Mouse (Mus musculus): ENCODE measurements around the gene Tbx18. TPM values are rescaled to one million over a fixed set of nuclear protein-coding genes. Genes with fewer than 3 reads are reported as not detected.

Gene Tbx18
- polyA plus RNA-seq, 1 experiment from 2014 or later: 11.6 TPM

DNA sequence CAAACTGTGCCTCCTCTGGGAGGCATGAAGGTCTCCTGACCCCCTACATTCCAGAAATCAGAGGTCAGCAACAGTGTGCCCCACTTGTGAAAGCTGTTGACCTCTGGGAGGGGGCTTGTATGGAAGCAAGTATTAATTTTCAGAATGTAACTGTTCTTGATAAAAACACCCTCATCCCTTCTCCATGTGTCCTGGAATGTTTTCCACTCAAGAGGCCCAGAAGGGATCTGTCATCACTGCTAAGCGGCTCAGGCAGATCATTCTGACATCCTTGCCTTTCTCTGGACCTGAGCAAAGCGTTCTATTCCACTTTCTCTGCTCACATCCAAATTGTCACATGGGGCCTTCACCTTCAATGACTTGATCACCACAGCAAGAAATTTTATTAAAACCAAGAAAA, 28.8 kb downstream of the Tbx18 start:
- Histone ChIP-seq H3K4me1 (no peaks in the 10 kb centered on the region), H3K4me2 (no peak overlapping the region), H3K9me3 (no peaks in the 10 kb centered on the region), H3K27ac (no peak overlapping the region), H3K9ac (no peak overlapping the region), H3K36me3 (peaks cover 9% of the 10 kb centered on the region), H3K27me3 (no peaks in the 10 kb centered on the region), H3K4me3 (no peak overlapping the region)
- no peak for ATAC-seq (ENCODE audit: insufficient number of reproducible peaks, low FRiP score, low TSS enrichment, low read depth)
- WGBS: 81% methylated on average over 2 of the region's 2 CpGs

DNA sequence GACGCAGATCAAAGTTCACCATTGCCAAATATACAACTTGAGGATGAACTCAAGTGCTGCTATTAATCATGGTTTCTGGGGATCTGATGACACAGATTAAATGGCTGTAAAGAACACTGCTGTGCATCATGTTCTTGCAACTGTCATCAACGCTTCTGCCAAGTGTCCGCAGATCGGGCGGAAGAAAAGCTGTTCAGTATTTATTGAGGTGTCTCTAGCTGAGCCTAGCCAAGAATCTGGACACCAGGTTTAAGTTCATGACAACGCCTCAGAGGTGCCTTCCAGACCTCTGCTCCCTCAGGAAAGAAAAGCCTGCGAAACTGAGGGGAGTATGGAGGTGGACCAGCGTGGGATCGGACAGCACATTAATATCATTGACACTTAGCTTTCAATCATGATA, 44.1 kb downstream of the Tbx18 start:
- no peak overlapping the region for H3K27ac ChIP-seq
- WGBS: 67% methylated on average over 9 of the region's 9 CpGs
- no peak overlapping the region for H3K4me3 ChIP-seq
- peaks cover 6% of the 10 kb centered on the region for H3K4me1 ChIP-seq
- no peak overlapping the region for H3K9ac ChIP-seq
- no peaks in the 10 kb centered on the region for H3K27me3 ChIP-seq
- no peaks in the 10 kb centered on the region for H3K9me3 ChIP-seq
- no peak for ATAC-seq (ENCODE audit: insufficient number of reproducible peaks, low FRiP score, low TSS enrichment, low read depth)
- H3K4me2 ChIP-seq: no peak overlapping the region
- H3K36me3 ChIP-seq: no peaks in the 10 kb centered on the region

DNA sequence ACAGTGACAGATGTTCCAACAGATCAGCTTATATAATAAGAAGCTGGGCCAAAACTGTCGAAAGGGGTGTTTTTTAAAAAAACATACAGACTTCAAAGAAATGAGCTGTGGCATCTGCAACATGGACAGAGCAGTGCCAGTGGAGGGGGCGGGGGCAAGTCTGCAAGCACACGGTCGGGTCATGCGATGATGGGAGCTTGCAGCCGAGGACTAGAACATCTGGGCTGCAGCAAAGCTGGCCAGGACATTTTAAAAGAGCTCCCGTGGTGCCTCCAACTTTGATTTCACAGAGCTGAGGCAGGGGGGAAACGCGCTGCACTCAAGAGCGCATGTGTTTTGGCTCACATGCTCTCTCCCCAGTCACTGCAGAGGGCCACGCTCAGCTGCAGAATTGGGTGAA, 48.8 kb downstream of the Tbx18 start:
- no peaks in the 10 kb centered on the region for H3K36me3 ChIP-seq
- no peaks in the 10 kb centered on the region for H3K9me3 ChIP-seq
- no peak overlapping the region for H3K9ac ChIP-seq
- H3K4me1 ChIP-seq: peaks cover 7% of the 10 kb centered on the region
- WGBS: 21% methylated on average over 11 of the region's 11 CpGs
- H3K4me3 ChIP-seq: peak overlapping the region; percentile 19; the same call in 1 of the 2 replicates
- peak; percentile 30; the same call in 1 of the 2 replicates for ATAC-seq (ENCODE audit: insufficient number of reproducible peaks, low FRiP score, low TSS enrichment, low read depth)
- no peaks in the 10 kb centered on the region for H3K27me3 ChIP-seq
- peak overlapping the region; percentile 38 for H3K4me2 ChIP-seq
- H3K27ac ChIP-seq: peak overlapping the region; percentile 43; the same call in 1 of the 2 replicates
